In genomic region chr11:70135925-70136324, GRCm38 (mm10) we compare ENCODE assay signal across 13 mouse cellular contexts. TPM values are rescaled to one million over a fixed set of nuclear protein-coding genes. Genes with fewer than 3 reads are reported as not detected.
"Had no signal": no experiment of that assay in that cellular context is flagged by ENCODE, and none has a peak within 500 bp of the region (broad histone marks: within the 10 kb centered on the region; RNA-seq: fewer than 3 reads in every experiment).

No protein-coding gene starts in this region.

RNA-seq across cellular contexts. Expression of gene Mgl2, which starts 5.8 kb away (rescaled TPM):
- total RNA-seq: liver, adult 2 months; megakaryocyte-erythroid progenitor cell, adult 5-6 weeks had no signal
- polyA plus RNA-seq: limb, embryonic 11.5 days had no signal

RNA-seq across cellular contexts. Expression of gene Clec10a, which starts 20.1 kb away (rescaled TPM):
- polyA plus RNA-seq: kidney, embryonic 15.5 days; limb, embryonic 11.5 days had no signal

RNA-seq across cellular contexts. Expression of gene Asgr2, which starts 43.5 kb away (rescaled TPM):
- total RNA-seq: layer of hippocampus, postnatal 10 days; layer of hippocampus, postnatal 36 days; left cerebral cortex, adult 2 months; left cerebral cortex, postnatal 10 days; left cerebral cortex, postnatal 36 days; megakaryocyte-erythroid progenitor cell, adult 5-6 weeks; midbrain, postnatal 0 days had no signal
- polyA plus RNA-seq: limb, embryonic 11.5 days; midbrain, embryonic 11.5 days; midbrain, embryonic 14.5 days; midbrain, postnatal 0 days; neural tube, embryonic 15.5 days had no signal
